Mouse (Mus musculus) G1E (cell line): ENCODE results near the gene Txnrd2.

ENCODE experiments used
- CTCF ChIP-seq: IDR thresholded peaks from 2 replicates; pipeline ENCODE4 v1.5.1; 2012; ENCODE audit warnings: low read depth, low read length, inconsistent platforms, mixed read lengths
- GATA1 ChIP-seq: IDR thresholded peaks from 2 replicates; pipeline ENCODE4 v1.6.1; 2012; ENCODE audit warnings: borderline replicate concordance, low read length, inconsistent platforms, mixed read lengths
- GATA2 ChIP-seq: IDR thresholded peaks from 2 replicates; pipeline ENCODE4 v1.6.1; 2012; ENCODE audit warnings: low read depth, low read length, inconsistent platforms, borderline replicate concordance
- POLR2AphosphoS5 ChIP-seq: IDR thresholded peaks from 2 replicates; pipeline ENCODE4 v1.6.1; 2012; ENCODE audit warnings: low read depth, low read length, inconsistent platforms; ENCODE audit not compliant: insufficient replicate concordance
- TAL1 ChIP-seq: conservative IDR thresholded peaks from 2 replicates; pipeline ENCODE4 v1.6.1; 2012; ENCODE audit warnings: low read depth, low read length, inconsistent platforms, mixed read lengths

GRCm38 (mm10) chr16:18424364-18425045 is 1.7 kb upstream of the Txnrd2 start:
- TF ChIP-seq CTCF: no peak
- TF ChIP-seq GATA1: no peak
- no peak for TF ChIP-seq TAL1
- no peak for TF ChIP-seq POLR2AphosphoS5
- TF ChIP-seq GATA2: no peak
